Mouse (Mus musculus) embryonic facial prominence, embryonic 11.5 days (tissue): ENCODE data around the gene Cmip. TPM values are rescaled to one million over a fixed set of nuclear protein-coding genes. Genes with fewer than 3 reads are reported as not detected.
A peak's percentile ranks its signal among the peaks of the same experiment; 100 is the strongest.

ENCODE experiments used
- ATAC-seq: fragments of 200-750 bp; cut with Nextera tagmentation; replicated peaks from 2 replicates; pipeline ENCODE4 v1.8.0; 2017; ENCODE audit warnings: low read depth; ENCODE audit not compliant: insufficient number of reproducible peaks, low FRiP score, low TSS enrichment
- DNase-seq: peaks from one replicate; pipeline ENCODE4 v3.0.0-alpha.2; 2015; ENCODE audit warnings: low spot score
- H3K27ac ChIP-seq: fragments of 300-500 bp; sonication (generic); replicated peaks from 2 replicates; pipeline ENCODE4 v1.5.1; 2014; ENCODE audit warnings: mild to moderate bottlenecking, low read depth, low read length, control low read depth
- H3K27me3 ChIP-seq: fragments of 300-500 bp; sonication (generic); 2 replicates; pipeline ENCODE4 v1.6.1; 2014; ENCODE audit warnings: mild to moderate bottlenecking, low read length, moderate library complexity, mixed read lengths; ENCODE audit not compliant: control insufficient read depth, insufficient read depth
- H3K36me3 ChIP-seq: fragments of 300-500 bp; sonication (generic); replicated peaks from 2 replicates; pipeline ENCODE4 v1.6.1; 2014; ENCODE audit warnings: low read depth, mild to moderate bottlenecking, low read length, moderate library complexity, mixed read lengths; ENCODE audit not compliant: control insufficient read depth, insufficient read depth
- H3K4me1 ChIP-seq: fragments of 300-500 bp; sonication (generic); 2 replicates; pipeline ENCODE4 v1.6.1; 2014; ENCODE audit warnings: low read length, mixed read lengths; ENCODE audit not compliant: control insufficient read depth, insufficient read depth
- H3K4me2 ChIP-seq: fragments of 300-500 bp; sonication (generic); 2 replicates; pipeline ENCODE4 v1.6.1; 2014; ENCODE audit warnings: low read depth, mild to moderate bottlenecking, control low read depth, low read length, moderate library complexity
- H3K4me3 ChIP-seq: fragments of 300-500 bp; sonication (generic); 2 replicates; pipeline ENCODE4 v1.5.1; 2014; ENCODE audit warnings: low read depth, low read length, control low read depth
- H3K9ac ChIP-seq: fragments of 300-500 bp; sonication (generic); replicated peaks from 2 replicates; pipeline ENCODE4 v1.6.1; 2014; ENCODE audit warnings: mild to moderate bottlenecking, control low read depth, low read length
- H3K9me3 ChIP-seq: fragments of 300-500 bp; sonication (generic); replicated peaks from 2 replicates; pipeline ENCODE4 v1.6.1; 2016; ENCODE audit warnings: mild to moderate bottlenecking, low read length, inconsistent platforms, mixed read lengths; ENCODE audit not compliant: control insufficient read depth
- WGBS: fragments of 180-500 bp; shearing (Covaris S2); extraction: QIAGEN DNeasy Blood & Tissue Kit; methylation state at CpG from one replicate; pipeline ENCODE4 v1.1.7; 2014; 5-methylcytosine and 5-hydroxymethylcytosine counted together
- polyA plus RNA-seq: library from polyadenylated mRNA; unstranded; fragments of >200 nt; fragmentation: Nextera tagmentation; extraction: Ambion mirVana; gene quantifications from 2 replicates; pipeline ENCODE4 v1.2.1, GENCODE M21; 2014

The Cmip gene
- polyA plus RNA-seq, 1 experiment from 2014 or later, result 20.4 TPM

DNA sequence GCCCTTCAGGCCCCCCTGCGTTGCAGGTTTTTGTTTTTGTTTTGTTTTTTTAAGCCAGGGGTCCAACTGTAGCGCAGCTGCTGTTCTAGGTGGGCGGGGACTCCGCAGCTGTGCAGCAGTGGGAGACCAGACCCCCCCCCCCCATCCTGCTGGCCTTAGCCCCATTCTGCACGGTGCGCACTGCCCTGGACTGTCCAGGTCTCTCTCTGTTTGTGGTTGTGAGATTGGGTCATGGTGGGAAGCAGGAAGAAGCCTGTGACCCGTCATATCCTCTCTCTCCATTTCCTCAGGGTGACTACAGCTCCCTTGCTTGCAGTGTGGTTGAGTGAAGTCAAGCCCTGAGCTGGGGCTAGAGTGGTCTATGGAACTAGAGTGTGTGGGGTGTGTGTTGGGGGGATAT lies 114.3 kb downstream of the Cmip start:
- WGBS, result 75% methylated on average over 7 of the region's 7 CpGs
- ATAC-seq, result 0 out of 2 replicates have a peak, but pooled peaks have one; percentile 26
- H3K27ac ChIP-seq, result no peak overlapping the region

GRCm38 (mm10) chr8:117372070-117372469 lies 115.2 kb downstream of the Cmip start:
- Histone ChIP-seq H3K27ac (no peak overlapping the region), H3K27me3 (no peaks in the 10 kb centered on the region), H3K4me2 (no peak overlapping the region), H3K9me3 (no peaks in the 10 kb centered on the region), H3K4me1 (no peaks in the 10 kb centered on the region), H3K9ac (no peak overlapping the region), H3K36me3 (no peaks in the 10 kb centered on the region), H3K4me3 (no peak overlapping the region)
- ATAC-seq, result no peak
- WGBS, result 82% methylated on average over 12 of the region's 12 CpGs
- DNase-seq, result no peak

More for the DNA sequence above, 114.3 kb downstream of the Cmip start:
- no peaks in the 10 kb centered on the region for H3K36me3 ChIP-seq
- no peaks in the 10 kb centered on the region for H3K9me3 ChIP-seq
- no peak overlapping the region for H3K4me2 ChIP-seq
- H3K9ac ChIP-seq, result no peak overlapping the region
- H3K4me1 ChIP-seq, result no peaks in the 10 kb centered on the region
- H3K27me3 ChIP-seq, result no peaks in the 10 kb centered on the region
- H3K4me3 ChIP-seq, result no peak overlapping the region
- no peak for DNase-seq

DNA sequence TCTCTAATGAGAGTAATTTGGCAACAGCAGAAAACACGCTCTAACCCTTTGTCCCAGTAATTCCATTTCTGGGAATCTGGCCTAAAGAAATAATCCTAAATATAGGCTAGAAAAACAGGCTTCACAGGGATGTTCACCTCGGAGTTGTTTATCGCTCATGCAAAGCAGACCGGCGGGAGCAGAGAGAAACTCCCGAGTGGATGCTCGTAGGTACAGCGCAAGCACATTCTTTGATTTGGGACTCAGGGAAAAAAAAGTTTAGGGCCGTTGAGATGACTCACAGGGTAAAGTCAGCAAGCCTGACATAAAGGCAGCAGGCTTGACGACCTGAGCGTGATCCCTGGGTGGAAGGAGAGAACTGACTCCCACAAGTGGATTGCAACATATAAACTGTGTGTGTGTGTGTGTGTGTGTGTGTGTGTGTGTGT lies 116.2 kb downstream of the Cmip start:
- ATAC-seq, result no peak

GRCm38 (mm10) chr8:117374087-117374486 lies 117.2 kb downstream of the Cmip start:
- Histone ChIP-seq H3K9ac (no peak overlapping the region), H3K36me3 (no peaks in the 10 kb centered on the region), H3K27me3 (no peaks in the 10 kb centered on the region), H3K4me1 (no peaks in the 10 kb centered on the region), H3K9me3 (no peaks in the 10 kb centered on the region), H3K4me3 (no peak overlapping the region), H3K27ac (no peak overlapping the region), H3K4me2 (no peak overlapping the region)
- ATAC-seq (no peak), DNase-seq (no peak)
- WGBS, result 81% methylated on average over 3 of the region's 3 CpGs

More for the DNA sequence above, 116.2 kb downstream of the Cmip start:
- Histone ChIP-seq H3K27ac (no peak overlapping the region), H3K36me3 (no peaks in the 10 kb centered on the region), H3K4me3 (no peak overlapping the region), H3K4me1 (no peaks in the 10 kb centered on the region), H3K9me3 (no peaks in the 10 kb centered on the region), H3K27me3 (no peaks in the 10 kb centered on the region), H3K4me2 (no peak overlapping the region), H3K9ac (no peak overlapping the region)
- 78% methylated on average over 11 of the region's 11 CpGs for WGBS
- DNase-seq, result no peak

DNA sequence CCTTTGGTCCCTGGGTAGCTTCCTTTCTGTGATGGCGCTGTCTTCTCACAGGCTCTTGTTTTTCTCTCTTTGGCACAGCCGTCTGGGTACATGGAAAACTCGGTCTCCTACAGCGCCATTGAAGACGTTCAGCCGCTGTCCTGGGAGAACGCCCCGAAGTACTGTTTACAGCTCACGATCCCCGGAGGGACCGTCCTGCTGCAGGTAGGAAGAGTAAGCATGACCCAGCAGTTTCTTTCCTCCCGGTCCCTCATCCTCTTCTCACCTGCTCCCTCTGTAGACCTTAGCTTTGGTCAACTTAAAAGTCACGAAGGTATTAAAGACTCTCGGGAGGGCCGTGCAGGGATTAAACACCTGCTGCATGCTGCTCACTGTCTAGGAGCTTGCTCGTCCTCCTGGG lies 120.1 kb downstream of the Cmip start:
- DNase-seq (no peak), ATAC-seq (no peak)
- Histone ChIP-seq H3K36me3 (no peaks in the 10 kb centered on the region), H3K9me3 (no peaks in the 10 kb centered on the region), H3K27ac (no peak overlapping the region), H3K4me3 (no peak overlapping the region), H3K9ac (no peak overlapping the region), H3K4me2 (no peak overlapping the region), H3K4me1 (no peaks in the 10 kb centered on the region), H3K27me3 (no peaks in the 10 kb centered on the region)
- 61% methylated on average over 16 of the region's 16 CpGs for WGBS

- DNase-seq, result no peak
- Histone ChIP-seq H3K4me1 (no peaks in the 10 kb centered on the region), H3K9me3 (no peaks in the 10 kb centered on the region), H3K4me2 (no peak overlapping the region), H3K27me3 (no peaks in the 10 kb centered on the region), H3K27ac (no peak overlapping the region), H3K9ac (no peak overlapping the region), H3K36me3 (no peaks in the 10 kb centered on the region), H3K4me3 (no peak overlapping the region)
- WGBS, result 77% methylated on average over 7 of the region's 7 CpGs
- ATAC-seq, result no peak
Measured at GRCm38 (mm10) chr8:117378625-117379024, 121.8 kb downstream of the Cmip start.

GRCm38 (mm10) chr8:117379131-117379530 lies 122.3 kb downstream of the Cmip start:
- H3K36me3 ChIP-seq, result no peaks in the 10 kb centered on the region
- H3K4me3 ChIP-seq, result no peak overlapping the region
- WGBS, result 61% methylated on average over 10 of the region's 10 CpGs
- no peaks in the 10 kb centered on the region for H3K4me1 ChIP-seq
- H3K27me3 ChIP-seq, result no peaks in the 10 kb centered on the region
- H3K9me3 ChIP-seq, result no peaks in the 10 kb centered on the region
- no peak overlapping the region for H3K4me2 ChIP-seq
- no peak; the same call in 1 of the 2 replicates for ATAC-seq
- no peak overlapping the region for H3K27ac ChIP-seq
- H3K9ac ChIP-seq, result no peak overlapping the region
- DNase-seq, result peak; percentile 31

DNA sequence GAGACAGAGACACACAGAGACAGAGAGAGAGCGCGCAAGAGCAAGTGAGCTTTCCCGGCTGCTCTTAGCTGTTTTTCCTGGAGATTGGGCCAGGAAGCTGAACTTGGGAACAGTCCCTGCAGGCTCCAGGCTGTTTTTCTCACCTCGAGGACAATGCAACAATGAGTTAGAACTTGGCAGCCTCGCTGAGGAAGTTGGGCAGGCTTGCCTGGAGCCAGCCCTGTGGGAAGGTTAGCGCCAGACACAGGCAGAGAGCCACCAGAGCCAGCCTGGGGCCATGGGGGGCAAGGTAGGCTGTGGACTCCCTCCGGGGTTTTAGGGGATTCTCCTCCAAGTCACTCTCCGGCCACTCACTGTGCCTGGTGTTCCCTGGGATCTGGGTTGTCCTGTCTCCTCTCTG lies 123.9 kb downstream of the Cmip start:
- no peaks in the 10 kb centered on the region for H3K9me3 ChIP-seq
- DNase-seq (no peak), ATAC-seq (no peak)
- no peak overlapping the region for H3K4me2 ChIP-seq
- H3K4me1 ChIP-seq, result no peaks in the 10 kb centered on the region
- H3K27me3 ChIP-seq, result no peaks in the 10 kb centered on the region
- H3K9ac ChIP-seq, result no peak overlapping the region
- H3K36me3 ChIP-seq, result no peaks in the 10 kb centered on the region
- 81% methylated on average over 8 of the region's 8 CpGs for WGBS
- H3K4me3 ChIP-seq, result no peak overlapping the region
- no peak overlapping the region for H3K27ac ChIP-seq
